Mouse (Mus musculus) heart, postnatal 0 days (tissue): ENCODE measurements at regions not wholly inside any gene's neighbourhood (a gene's known extent, or its start where the extent isn't known, plus 50 kb on each side); places are given as distances from the start of the nearest gene placed in this dataset.

Experiments
- ATAC-seq: fragments of 200-750 bp; cut with Nextera tagmentation; 2 replicates; pipeline ENCODE4 v1.8.0; 2017; ENCODE audit warnings: low read depth, moderate number of reproducible peaks, moderate library complexity; ENCODE audit not compliant: insufficient read depth
- DNase-seq: peaks from one replicate; pipeline ENCODE4 v3.0.0-alpha.2; 2016; ENCODE audit warnings: low spot score
- H3K27ac ChIP-seq: fragments of 300-500 bp; sonication (generic); 2 replicates; pipeline ENCODE4 v1.5.1; 2014; ENCODE audit warnings: low read depth, mild to moderate bottlenecking
- H3K27me3 ChIP-seq: fragments of 300-500 bp; sonication (generic); 2 replicates; pipeline ENCODE4 v1.6.1; 2014; ENCODE audit warnings: low read length, mixed read lengths; ENCODE audit not compliant: control insufficient read depth, insufficient read depth
- H3K36me3 ChIP-seq: fragments of 300-500 bp; sonication (generic); replicated peaks from 2 replicates; pipeline ENCODE4 v1.6.1; 2014; ENCODE audit warnings: low read length, mixed read lengths; ENCODE audit not compliant: control insufficient read depth, insufficient read depth
- H3K4me1 ChIP-seq: fragments of 300-500 bp; sonication (generic); 2 replicates; pipeline ENCODE4 v1.6.1; 2014; ENCODE audit warnings: antibody characterized with exemption; ENCODE audit not compliant: control insufficient read depth, insufficient read depth
- H3K4me2 ChIP-seq: fragments of 300-500 bp; sonication (generic); 2 replicates; pipeline ENCODE4 v1.6.1; 2014; ENCODE audit warnings: low read depth, mild to moderate bottlenecking, low read length, moderate library complexity
- H3K4me3 ChIP-seq: fragments of 300-500 bp; sonication (generic); 2 replicates; pipeline ENCODE4 v1.5.1; 2014; ENCODE audit warnings: low read depth, low read length
- H3K9ac ChIP-seq: fragments of 300-500 bp; sonication (generic); replicated peaks from 2 replicates; pipeline ENCODE4 v1.6.1; 2014; ENCODE audit warnings: low read depth, low read length, mixed read lengths
- H3K9me3 ChIP-seq: fragments of 300-500 bp; sonication (generic); replicated peaks from 2 replicates; pipeline ENCODE4 v1.6.1; 2016; ENCODE audit warnings: low read length; ENCODE audit not compliant: control insufficient read depth
- CTCF ChIP-seq: IDR thresholded peaks from 2 replicates; pipeline ENCODE4 v1.5.1; 2016; ENCODE audit warnings: antibody characterized with exemption, control low read depth, low read depth
- EP300 ChIP-seq: IDR thresholded peaks from 2 replicates; pipeline ENCODE4 v1.6.1; 2016; ENCODE audit warnings: antibody characterized with exemption, low read depth
- WGBS: fragments of 180-500 bp; shearing (Covaris S2); extraction: QIAGEN DNeasy Blood & Tissue Kit; methylation state at CpG from one replicate; pipeline ENCODE4 v1.1.7; 2014; 5-methylcytosine and 5-hydroxymethylcytosine counted together

DNA sequence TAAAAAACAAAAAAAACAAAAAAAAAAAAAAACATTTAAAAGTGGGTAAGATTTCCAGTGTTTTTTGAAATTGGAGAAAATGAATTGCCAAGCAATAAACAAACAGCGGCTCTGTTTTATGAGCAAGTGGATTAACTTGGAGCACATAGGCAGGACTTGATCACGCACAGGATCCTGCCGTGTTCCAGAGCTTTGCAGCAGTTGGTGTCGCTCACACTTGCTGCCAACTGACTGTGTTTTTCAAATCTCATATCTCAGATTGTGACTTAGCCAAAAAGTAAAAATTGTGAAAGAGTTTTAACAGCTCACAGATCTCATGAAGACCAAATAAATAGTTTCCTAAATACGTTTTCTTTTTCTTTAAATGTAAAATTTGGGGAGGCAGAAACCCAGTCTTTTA lies 547.4 kb upstream of the Gm26657 start:
- DNase-seq = no peak
- no peak for ATAC-seq

DNA sequence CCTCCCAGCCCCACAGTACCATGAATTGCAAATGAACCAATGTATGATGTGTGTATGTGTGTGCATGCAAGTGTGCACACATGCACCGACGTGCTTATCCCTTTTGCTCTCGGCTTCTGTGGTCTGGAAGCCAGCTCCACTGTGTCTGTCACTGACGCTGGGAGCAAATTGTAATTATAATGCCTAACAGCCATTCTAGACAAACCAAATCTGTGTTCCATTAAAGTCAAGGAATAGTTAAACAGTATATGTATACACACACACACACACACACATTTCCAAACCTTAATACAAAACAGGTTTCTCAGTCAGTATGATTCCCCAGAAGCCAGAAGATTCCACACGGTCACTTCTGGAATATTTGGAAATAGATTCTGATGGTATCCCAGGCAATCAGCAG lies 560.3 kb upstream of the Gm26657 start:
- H3K36me3 ChIP-seq = no peaks in the 10 kb centered on the region
- ATAC-seq = no peak
- WGBS = 78% methylated on average over 5 of the region's 5 CpGs

More for the DNA sequence above, 547.4 kb upstream of the Gm26657 start:
- Histone ChIP-seq H3K4me1 (0 out of 2 replicates have a peak, but pooled peaks cover 4% of the 10 kb centered on the region), H3K4me3 (no peak overlapping the region), H3K27ac (no peak overlapping the region), H3K4me2 (no peak overlapping the region), H3K9ac (no peak overlapping the region), H3K36me3 (no peaks in the 10 kb centered on the region), H3K27me3 (no peaks in the 10 kb centered on the region), H3K9me3 (no peaks in the 10 kb centered on the region)
- no peak for TF ChIP-seq EP300
- TF ChIP-seq CTCF = no peak
- WGBS = 83% methylated on average over 5 of the region's 5 CpGs

DNA sequence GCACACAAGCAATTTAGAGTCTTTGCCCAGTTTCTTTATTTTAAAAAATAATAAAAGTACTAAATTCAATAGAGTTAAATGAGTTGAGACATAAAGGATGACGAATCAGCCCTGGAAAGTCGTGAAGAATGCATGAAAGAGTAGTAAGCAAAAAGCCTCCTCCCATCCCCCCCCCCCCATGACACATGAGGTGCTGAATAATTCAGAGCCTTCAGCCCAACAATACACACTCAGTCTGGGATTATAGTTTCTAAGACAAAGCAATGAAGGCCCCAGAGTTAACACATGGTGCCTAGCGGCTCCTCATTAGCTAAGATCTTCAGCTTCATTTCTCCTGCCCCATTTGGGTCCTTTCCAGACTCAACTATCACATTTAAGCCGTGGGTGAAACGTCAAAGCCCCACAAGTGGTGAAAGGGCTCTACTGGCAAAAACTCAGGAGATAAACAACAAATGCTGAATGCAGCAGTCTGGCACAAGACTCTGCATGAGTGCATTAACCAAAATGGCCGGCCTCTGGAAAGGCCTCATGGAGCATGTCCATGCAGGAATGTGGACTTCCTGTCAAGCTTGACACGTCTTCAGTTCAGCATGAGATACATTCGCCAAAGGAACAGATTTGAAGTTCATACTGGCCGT lies 560.9 kb upstream of the Gm26657 start:
- Histone ChIP-seq H3K4me1 (no peaks in the 10 kb centered on the region), H3K4me3 (no peak overlapping the region), H3K4me2 (no peak overlapping the region), H3K9ac (no peak overlapping the region), H3K27ac (no peak overlapping the region), H3K36me3 (no peaks in the 10 kb centered on the region), H3K9me3 (no peaks in the 10 kb centered on the region), H3K27me3 (no peaks in the 10 kb centered on the region)
- no peak for TF ChIP-seq CTCF
- TF ChIP-seq EP300 = no peak
- WGBS = 64% methylated on average over 9 of the region's 9 CpGs
- no peak for ATAC-seq
- no peak for DNase-seq

More for the DNA sequence above, 560.3 kb upstream of the Gm26657 start:
- Histone ChIP-seq H3K4me3 (no peak overlapping the region), H3K4me1 (no peaks in the 10 kb centered on the region), H3K27ac (no peak overlapping the region), H3K9ac (no peak overlapping the region), H3K27me3 (no peaks in the 10 kb centered on the region), H3K4me2 (no peak overlapping the region), H3K9me3 (no peaks in the 10 kb centered on the region)
- no peak for DNase-seq
- TF ChIP-seq EP300 = no peak
- TF ChIP-seq CTCF = no peak

DNA sequence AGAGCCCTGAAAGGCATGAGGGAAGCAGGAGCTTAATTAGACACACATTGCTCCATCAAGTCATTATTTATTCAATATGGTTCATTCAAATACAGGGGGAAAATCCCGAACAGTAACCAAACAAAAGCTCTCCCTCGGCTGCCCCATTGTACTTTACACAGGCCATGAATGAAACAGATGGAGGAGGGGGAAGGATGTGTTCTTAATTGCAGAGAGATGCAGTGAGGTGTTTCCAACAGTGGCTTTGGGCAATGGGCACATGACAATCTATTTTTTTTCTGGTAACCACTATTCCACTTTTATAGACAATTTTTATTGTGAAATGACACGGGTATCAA lies 578.6 kb upstream of the Gm26657 start:
- Histone ChIP-seq H3K36me3 (no peaks in the 10 kb centered on the region), H3K27me3 (no peaks in the 10 kb centered on the region), H3K9ac (no peak overlapping the region), H3K9me3 (peaks cover 3% of the 10 kb centered on the region; the same call in 1 of the 2 replicates), H3K4me2 (no peak overlapping the region), H3K4me3 (no peak overlapping the region), H3K4me1 (no peaks in the 10 kb centered on the region), H3K27ac (no peak overlapping the region)
- DNase-seq = no peak
- TF ChIP-seq CTCF = no peak
- TF ChIP-seq EP300 = no peak
- 82% methylated on average over 3 of the region's 3 CpGs for WGBS
- no peak for ATAC-seq

DNA sequence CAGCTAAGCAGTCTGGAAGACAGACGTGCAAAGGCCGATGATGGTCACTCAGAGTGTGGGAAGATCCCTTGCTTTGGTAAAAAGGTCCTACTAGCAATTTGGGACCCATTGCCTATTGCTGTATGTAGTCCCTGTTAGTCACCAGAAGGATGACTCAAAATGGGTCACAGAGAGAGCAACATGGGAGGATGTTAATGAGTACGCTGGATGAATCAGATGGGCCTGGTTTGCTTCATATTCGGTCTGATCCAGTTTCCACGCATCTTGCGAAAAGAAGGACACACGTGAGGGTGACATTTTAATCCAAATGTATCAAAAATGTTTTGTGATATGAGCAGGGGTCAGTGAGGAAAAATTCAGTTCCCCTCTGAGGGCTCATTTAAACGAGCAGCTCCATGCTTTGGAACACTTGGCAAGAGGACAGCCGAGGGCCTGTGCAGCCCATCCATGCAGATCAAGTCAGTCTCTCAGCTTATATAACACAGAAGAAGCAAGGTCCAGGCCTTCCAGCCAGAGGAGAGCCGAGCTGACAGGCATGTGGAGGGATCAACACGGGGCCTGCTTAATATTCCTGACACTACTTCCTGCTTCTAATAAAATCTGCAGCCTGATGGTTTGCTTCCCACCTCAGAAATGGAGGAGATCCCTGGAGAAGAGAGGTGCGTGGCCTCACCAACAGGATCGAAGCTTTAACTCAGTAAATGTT lies 579.2 kb upstream of the Gm26657 start:
- ATAC-seq = no peak
- Histone ChIP-seq H3K4me1 (no peaks in the 10 kb centered on the region), H3K9me3 (peaks cover 3% of the 10 kb centered on the region; the same call in 1 of the 2 replicates), H3K27ac (no peak overlapping the region), H3K36me3 (no peaks in the 10 kb centered on the region), H3K27me3 (no peaks in the 10 kb centered on the region), H3K4me3 (no peak overlapping the region), H3K9ac (no peak overlapping the region), H3K4me2 (no peak overlapping the region)
- WGBS = 81% methylated on average over 13 of the region's 13 CpGs
- no peak for TF ChIP-seq EP300
- no peak for TF ChIP-seq CTCF
- DNase-seq = no peak
